Mouse (Mus musculus) midbrain, embryonic 10.5 days (tissue): Measurements from ENCODE around the gene Kazn. TPM values are rescaled to one million over a fixed set of nuclear protein-coding genes. Genes with fewer than 3 reads are reported as not detected.

ENCODE experiments used
- DNase-seq: peaks from one replicate; pipeline ENCODE4 v3.0.0-alpha.2; 2017; ENCODE audit warnings: low spot score
- H3K27ac ChIP-seq: fragments of 300-500 bp; sonication (generic); replicated peaks from 2 replicates; pipeline ENCODE4 v1.5.1; 2016; ENCODE audit warnings: mild to moderate bottlenecking
- H3K27me3 ChIP-seq: fragments of 300-500 bp; sonication (generic); 2 replicates; pipeline ENCODE4 v1.6.1; 2016; ENCODE audit warnings: low read depth, mild to moderate bottlenecking; ENCODE audit not compliant: poor library complexity, severe bottlenecking
- H3K36me3 ChIP-seq: fragments of 300-500 bp; sonication (generic); 2 replicates; pipeline ENCODE4 v1.6.1; 2016; ENCODE audit warnings: mild to moderate bottlenecking, moderate library complexity
- H3K4me1 ChIP-seq: fragments of 300-500 bp; sonication (generic); 2 replicates; pipeline ENCODE4 v1.6.1; 2016
- H3K4me3 ChIP-seq: fragments of 300-500 bp; sonication (generic); 2 replicates; pipeline ENCODE4 v1.5.1; 2016; ENCODE audit warnings: mild to moderate bottlenecking, moderate library complexity
- H3K9me3 ChIP-seq: fragments of 300-500 bp; sonication (generic); replicated peaks from 2 replicates; pipeline ENCODE4 v1.6.1; 2016; ENCODE audit warnings: mild to moderate bottlenecking
- WGBS: fragments of 180-500 bp; shearing (Covaris S2); methylation state at CpG from one replicate; pipeline ENCODE4 v1.1.7; 2016; 5-methylcytosine and 5-hydroxymethylcytosine counted together
- polyA plus RNA-seq: library from polyadenylated mRNA; unstranded; fragments of >200 nt; fragmentation: Nextera tagmentation; extraction: Ambion mirVana; gene quantifications from 2 replicates; pipeline ENCODE4 v1.2.1, GENCODE M21; 2016

Gene Kazn
- polyA plus RNA-seq, 1 experiment from 2014 or later = 9.4 TPM

GRCm38 (mm10) chr4:142118522-142118921 lies 120.7 kb downstream of the Kazn start:
- no peaks in the 10 kb centered on the region for H3K9me3 ChIP-seq
- H3K4me3 ChIP-seq = no peak overlapping the region
- no peaks in the 10 kb centered on the region for H3K27me3 ChIP-seq
- H3K36me3 ChIP-seq = no peaks in the 10 kb centered on the region
- DNase-seq = no peak
- WGBS = 74% methylated on average over 7 of the region's 7 CpGs
- H3K27ac ChIP-seq = peak overlapping the region; percentile 55; the same call in 1 of the 2 replicates
- H3K4me1 ChIP-seq = peaks cover 20% of the 10 kb centered on the region

DNA sequence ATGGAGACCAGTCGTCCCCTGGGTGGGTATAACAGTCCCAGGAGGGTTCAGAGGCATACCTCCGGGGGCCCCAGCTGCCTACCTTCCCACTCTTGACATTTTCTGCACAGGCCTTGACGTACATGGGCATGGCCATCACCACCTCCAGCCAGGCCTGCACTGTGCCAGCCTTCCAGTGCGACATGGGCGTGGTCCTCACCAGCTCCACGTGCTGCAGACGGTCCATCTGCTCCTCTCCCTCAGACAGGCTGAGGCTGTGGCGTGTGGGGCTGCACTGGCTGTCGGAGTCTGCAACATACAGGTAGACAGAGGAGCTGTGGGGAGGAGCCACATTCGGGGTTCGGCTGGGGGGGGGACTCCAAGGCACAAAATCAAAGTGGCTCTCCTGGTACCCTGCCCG lies 121.2 kb downstream of the Kazn start:
- peak overlapping the region; percentile 55 for H3K27ac ChIP-seq

GRCm38 (mm10) chr4:142113306-142113705 lies 125.9 kb downstream of the Kazn start:
- WGBS = 43% methylated on average over 8 of the region's 8 CpGs
- Histone ChIP-seq H3K4me1 (peaks cover 4% of the 10 kb centered on the region), H3K27me3 (no peaks in the 10 kb centered on the region), H3K27ac (no peak overlapping the region), H3K9me3 (no peaks in the 10 kb centered on the region), H3K36me3 (peaks cover 4% of the 10 kb centered on the region; the same call in 1 of the 2 replicates), H3K4me3 (no peak overlapping the region)
- DNase-seq = no peak

More for the DNA sequence above, 121.2 kb downstream of the Kazn start:
- 95% methylated on average over 12 of the region's 12 CpGs for WGBS
- no peak for DNase-seq
- no peaks in the 10 kb centered on the region for H3K27me3 ChIP-seq
- no peak overlapping the region for H3K4me3 ChIP-seq
- peaks cover 20% of the 10 kb centered on the region for H3K4me1 ChIP-seq
- no peaks in the 10 kb centered on the region for H3K36me3 ChIP-seq
- no peaks in the 10 kb centered on the region for H3K9me3 ChIP-seq

- H3K4me1 ChIP-seq = peaks cover 17% of the 10 kb centered on the region
- H3K4me3 ChIP-seq = no peak overlapping the region
- H3K27ac ChIP-seq = peak overlapping the region; percentile 57; the same call in 1 of the 2 replicates
- 61% methylated on average over 12 of the region's 12 CpGs for WGBS
- no peaks in the 10 kb centered on the region for H3K9me3 ChIP-seq
- H3K27me3 ChIP-seq = no peaks in the 10 kb centered on the region
- peaks cover 12% of the 10 kb centered on the region for H3K36me3 ChIP-seq
- no peak for DNase-seq
Observed at GRCm38 (mm10) chr4:142103081-142103671, 136.0 kb downstream of the Kazn start.

DNA sequence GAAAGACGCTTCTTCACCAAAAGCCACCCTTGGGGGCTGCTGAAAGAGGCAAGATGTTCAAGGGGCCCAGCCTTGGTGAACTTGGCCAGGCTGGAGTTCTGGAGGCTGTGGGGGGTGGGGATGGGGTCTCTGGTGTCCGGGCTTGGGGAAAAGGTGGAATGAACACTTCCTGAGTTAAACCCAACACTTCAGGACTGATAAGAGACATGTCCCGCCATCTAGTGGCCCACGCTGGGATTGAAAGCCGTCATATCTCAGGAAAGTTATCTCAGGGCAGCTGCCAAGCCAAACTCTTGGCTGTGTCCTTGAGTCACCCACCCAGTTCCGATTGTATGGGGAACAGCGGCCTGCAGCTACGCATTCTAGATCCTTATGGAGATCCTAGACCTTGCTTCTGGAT lies 140.9 kb downstream of the Kazn start:
- H3K36me3 ChIP-seq = no peaks in the 10 kb centered on the region
- 26% methylated on average over 8 of the region's 8 CpGs for WGBS
- peak; percentile 75 for DNase-seq

GRCm38 (mm10) chr4:142097871-142098270 lies 141.3 kb downstream of the Kazn start:
- 0 out of 2 replicates have a peak overlapping the region, but pooled peaks have one; percentile 38 for H3K27ac ChIP-seq
- no peak overlapping the region for H3K4me3 ChIP-seq
- H3K4me1 ChIP-seq = peaks cover 13% of the 10 kb centered on the region
- WGBS = 51% methylated on average over 5 of the region's 5 CpGs
- no peaks in the 10 kb centered on the region for H3K9me3 ChIP-seq
- H3K27me3 ChIP-seq = no peaks in the 10 kb centered on the region
- DNase-seq = no peak
- no peaks in the 10 kb centered on the region for H3K36me3 ChIP-seq

More for the DNA sequence above, 140.9 kb downstream of the Kazn start:
- H3K27me3 ChIP-seq = no peaks in the 10 kb centered on the region
- peaks cover 17% of the 10 kb centered on the region for H3K4me1 ChIP-seq
- H3K9me3 ChIP-seq = no peaks in the 10 kb centered on the region
- H3K27ac ChIP-seq = no peak overlapping the region
- no peak overlapping the region for H3K4me3 ChIP-seq

DNA sequence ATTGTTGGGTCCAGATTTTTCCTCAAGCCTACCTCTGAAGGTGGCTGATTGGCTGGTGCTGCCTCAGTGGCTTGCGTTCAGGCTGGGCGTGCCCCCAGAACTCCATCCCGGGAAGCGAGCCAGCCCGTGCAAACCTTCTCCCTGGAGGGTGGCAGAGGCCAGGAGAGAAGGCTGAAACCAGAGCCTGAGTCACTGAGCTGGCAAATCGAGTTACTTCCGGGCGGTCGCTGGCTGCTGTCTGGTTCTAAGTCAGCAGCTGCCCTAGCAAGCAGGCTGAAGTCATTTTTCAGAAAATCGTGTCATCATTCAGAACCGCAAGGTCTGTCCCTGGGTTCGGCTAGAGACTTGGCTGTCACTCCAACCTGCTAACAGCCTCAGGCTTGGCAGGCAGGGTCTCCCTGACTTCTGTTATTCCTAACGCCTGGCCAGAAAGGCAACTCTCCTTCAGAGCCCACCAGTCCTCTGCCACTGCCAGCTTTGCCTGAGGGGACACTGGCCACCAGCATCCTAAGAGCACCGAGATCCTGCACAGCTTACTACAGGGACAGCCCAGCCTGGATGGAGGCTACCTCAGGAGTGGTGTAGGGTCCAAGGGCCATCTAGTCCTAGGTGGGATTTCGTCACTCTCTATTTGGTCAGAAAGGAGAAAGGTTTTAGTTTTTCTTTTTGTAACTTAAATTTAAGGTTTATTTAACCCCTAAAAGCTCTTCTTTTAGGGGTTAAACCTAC lies 143.5 kb downstream of the Kazn start:
- Histone ChIP-seq H3K4me1 (peaks cover 12% of the 10 kb centered on the region), H3K4me3 (no peak overlapping the region), H3K9me3 (no peaks in the 10 kb centered on the region), H3K27ac (peak overlapping the region; percentile 55), H3K27me3 (no peaks in the 10 kb centered on the region), H3K36me3 (no peaks in the 10 kb centered on the region)
- 67% methylated on average over 15 of the region's 15 CpGs for WGBS
- DNase-seq = no peak

DNA sequence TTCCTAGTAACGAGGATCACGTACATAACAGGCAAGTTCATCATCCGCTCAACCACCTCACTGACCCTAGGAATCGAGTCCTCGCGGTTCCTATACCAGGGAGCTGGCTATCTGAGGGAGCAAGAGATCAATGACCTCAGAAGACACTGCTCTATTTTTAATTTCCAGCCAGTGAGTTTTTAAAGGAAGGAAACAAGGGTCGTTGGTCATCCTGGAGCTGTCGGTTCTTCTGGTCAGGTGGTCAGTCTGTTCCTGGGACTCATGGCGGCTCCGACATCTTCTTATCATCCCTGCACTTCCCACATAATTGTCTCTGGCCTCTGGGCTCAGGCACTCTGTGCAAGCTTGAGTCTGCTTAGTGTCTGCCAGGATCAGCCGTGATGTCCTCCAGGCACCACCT lies 144.8 kb downstream of the Kazn start:
- H3K27ac ChIP-seq = no peak overlapping the region
- 94% methylated on average over 11 of the region's 11 CpGs for WGBS
- no peak for DNase-seq
- H3K4me1 ChIP-seq = peaks cover 12% of the 10 kb centered on the region
- H3K36me3 ChIP-seq = no peaks in the 10 kb centered on the region
- H3K27me3 ChIP-seq = no peaks in the 10 kb centered on the region; the same call in 1 of the 2 replicates
- H3K4me3 ChIP-seq = no peak overlapping the region
- H3K9me3 ChIP-seq = no peaks in the 10 kb centered on the region

DNA sequence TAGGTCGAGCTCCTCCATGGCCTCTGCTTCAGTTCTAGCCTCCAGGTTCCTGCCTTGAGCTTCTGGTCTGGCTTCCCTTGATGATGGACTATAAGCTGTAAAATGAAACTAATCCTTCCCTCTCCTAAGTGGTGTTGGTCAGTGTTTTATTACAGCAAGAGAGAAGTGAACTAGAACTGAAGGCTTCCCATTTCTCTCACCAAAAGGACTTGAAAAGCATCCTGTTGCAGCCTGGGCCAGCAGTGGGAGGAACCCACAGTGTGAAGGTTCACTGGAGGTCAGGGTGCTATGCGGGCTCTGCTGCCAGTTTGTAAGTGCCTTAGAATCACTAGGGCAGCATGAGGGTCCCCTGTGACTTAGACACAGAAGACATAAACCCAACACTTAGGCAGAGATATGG lies 148.1 kb downstream of the Kazn start:
- no peaks in the 10 kb centered on the region for H3K36me3 ChIP-seq
- H3K27ac ChIP-seq = no peak overlapping the region
- H3K27me3 ChIP-seq = peaks cover 10% of the 10 kb centered on the region
- 82% methylated on average over 2 of the region's 2 CpGs for WGBS
- DNase-seq = no peak
- H3K9me3 ChIP-seq = no peaks in the 10 kb centered on the region
- H3K4me3 ChIP-seq = no peak overlapping the region
- H3K4me1 ChIP-seq = peaks cover 10% of the 10 kb centered on the region

- Histone ChIP-seq H3K9me3 (no peaks in the 10 kb centered on the region), H3K4me1 (peaks cover 12% of the 10 kb centered on the region), H3K27ac (0 out of 2 replicates have a peak overlapping the region, but pooled peaks have one; percentile 13), H3K4me3 (no peak overlapping the region), H3K36me3 (no peaks in the 10 kb centered on the region), H3K27me3 (peaks cover 22% of the 10 kb centered on the region)
- no peak for DNase-seq
- 78% methylated on average over 6 of the region's 6 CpGs for WGBS
Observed at GRCm38 (mm10) chr4:142089966-142090365, 149.2 kb downstream of the Kazn start.

GRCm38 (mm10) chr4:142088836-142089235 lies 150.4 kb downstream of the Kazn start:
- WGBS = 74% methylated on average over 6 of the region's 6 CpGs
- H3K27ac ChIP-seq = no peak overlapping the region
- DNase-seq = no peak

GRCm38 (mm10) chr4:142088409-142088808 lies 150.8 kb downstream of the Kazn start:
- no peaks in the 10 kb centered on the region for H3K36me3 ChIP-seq
- H3K27ac ChIP-seq = no peak overlapping the region
- WGBS = 49% methylated on average over 4 of the region's 4 CpGs
- H3K4me3 ChIP-seq = no peak overlapping the region
- peaks cover 28% of the 10 kb centered on the region for H3K4me1 ChIP-seq
- peaks cover 37% of the 10 kb centered on the region for H3K27me3 ChIP-seq
- no peaks in the 10 kb centered on the region for H3K9me3 ChIP-seq
- no peak for DNase-seq

More at GRCm38 (mm10) chr4:142088836-142089235, 150.4 kb downstream of the Kazn start:
- Histone ChIP-seq H3K4me1 (peaks cover 24% of the 10 kb centered on the region), H3K4me3 (no peak overlapping the region), H3K27me3 (peaks cover 33% of the 10 kb centered on the region), H3K9me3 (no peaks in the 10 kb centered on the region), H3K36me3 (no peaks in the 10 kb centered on the region)

DNA sequence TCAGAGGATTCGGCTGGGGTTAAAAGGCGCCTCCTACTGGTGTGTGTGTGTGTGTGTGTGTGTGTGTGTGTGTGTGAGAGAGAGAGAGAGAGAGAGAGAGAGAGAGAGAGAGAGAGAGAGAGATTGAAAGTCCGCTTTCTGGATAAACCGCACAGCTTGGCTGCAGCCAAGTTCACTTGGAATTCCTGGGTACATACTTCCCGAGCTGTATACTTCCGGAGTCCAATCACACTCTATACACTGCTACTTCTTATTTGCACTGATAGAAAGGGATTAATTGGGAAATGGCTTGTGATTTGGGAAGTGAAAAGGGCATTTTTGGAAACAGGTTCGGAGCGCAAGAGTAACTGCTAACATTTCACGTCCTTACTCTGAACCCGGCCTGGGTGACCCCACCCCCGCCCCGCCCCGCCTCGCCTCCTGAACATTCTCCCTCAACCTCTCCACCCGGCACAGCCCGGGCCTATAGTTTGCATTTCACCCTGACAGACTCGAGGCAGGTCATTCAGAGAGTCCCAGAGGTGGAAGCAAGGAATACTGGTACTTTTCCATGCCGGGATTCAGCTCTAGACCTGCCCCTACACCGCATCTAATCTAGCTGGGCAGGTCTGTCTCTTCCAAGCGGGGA lies 154.2 kb downstream of the Kazn start:
- DNase-seq = no peak
- H3K27ac ChIP-seq = no peak overlapping the region; the same call in 1 of the 2 replicates
- no peaks in the 10 kb centered on the region for H3K36me3 ChIP-seq
- peak overlapping the region; percentile 78 for H3K4me3 ChIP-seq
- 5% methylated on average over 20 of the region's 20 CpGs for WGBS
- peaks cover 67% of the 10 kb centered on the region for H3K27me3 ChIP-seq
- peaks cover 43% of the 10 kb centered on the region for H3K4me1 ChIP-seq
- no peaks in the 10 kb centered on the region for H3K9me3 ChIP-seq
